Mouse (Mus musculus) testis, adult 2 months (tissue): ENCODE results near the gene Pdilt. TPM values are rescaled to one million over a fixed set of nuclear protein-coding genes. Genes with fewer than 3 reads are reported as not detected.

Experiments
- H3K27ac ChIP-seq: fragments of 200-500 bp; 2 replicates; pipeline ENCODE4 v1.5.1; 2012; ENCODE audit warnings: low read depth, low read length; ENCODE audit not compliant: control insufficient read depth, insufficient read depth
- H3K27me3 ChIP-seq: fragments of 200-500 bp; 2 replicates; pipeline ENCODE4 v1.6.1; 2012; ENCODE audit warnings: mild to moderate bottlenecking, low read length, moderate library complexity; ENCODE audit not compliant: control insufficient read depth, insufficient read depth
- H3K36me3 ChIP-seq: fragments of 200-500 bp; 2 replicates; pipeline ENCODE4 v1.6.1; 2012; ENCODE audit warnings: mild to moderate bottlenecking, low read length; ENCODE audit not compliant: control insufficient read depth, insufficient read depth
- H3K4me1 ChIP-seq: fragments of 200-500 bp; 2 replicates; pipeline ENCODE4 v1.6.1; 2012; ENCODE audit warnings: low read length; ENCODE audit not compliant: control insufficient read depth, insufficient read depth
- H3K4me3 ChIP-seq: fragments of 200-500 bp; 2 replicates; pipeline ENCODE4 v1.5.1; 2012; ENCODE audit warnings: low read depth, mild to moderate bottlenecking, low read length, moderate library complexity, mixed read lengths; ENCODE audit not compliant: control insufficient read depth
- CTCF ChIP-seq: fragments of 200-500 bp; IDR thresholded peaks from 2 replicates; pipeline ENCODE4 v1.5.1; 2012; ENCODE audit warnings: low read depth, mild to moderate bottlenecking, inconsistent platforms, low read length, moderate library complexity; ENCODE audit not compliant: control insufficient read depth, insufficient read depth, insufficient replicate concordance
- POLR2A ChIP-seq: fragments of 200-500 bp; IDR thresholded peaks from 2 replicates; pipeline ENCODE4 v1.6.1; 2012; ENCODE audit warnings: low read depth, mild to moderate bottlenecking, inconsistent platforms, low read length, moderate library complexity; ENCODE audit not compliant: control insufficient read depth
- polyA plus RNA-seq: library from polyadenylated mRNA; depleted of rRNA; stranded (reverse); fragments of >200 nt; gene quantifications from 2 replicates; pipeline ENCODE4 v1.2.3, GENCODE M21; 2012

The Pdilt gene
- polyA plus RNA-seq, 1 experiment = 155 TPM

DNA sequence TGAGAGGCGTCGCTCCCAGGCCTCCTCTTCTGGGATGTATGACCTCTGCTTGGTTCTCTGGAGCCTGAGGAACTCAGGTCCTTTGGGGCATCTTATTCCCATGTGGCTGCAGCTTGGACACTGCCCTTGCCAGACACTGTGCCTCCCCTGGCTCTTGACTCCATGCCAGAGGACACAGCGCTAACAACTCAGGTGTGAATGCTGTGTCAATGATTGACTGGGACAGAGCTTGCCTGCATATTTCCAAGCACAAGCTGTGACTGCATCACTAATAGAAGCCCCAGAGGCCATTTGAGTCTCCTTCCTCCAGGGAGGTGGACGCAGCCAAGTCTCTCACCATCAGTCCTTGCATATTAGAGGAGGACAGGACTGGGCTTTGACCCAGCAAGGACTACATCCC is 12.1 kb downstream of the Pdilt start:
- TF ChIP-seq CTCF = no peak
- TF ChIP-seq POLR2A = no peak
- no peak overlapping the region for H3K4me3 ChIP-seq
- H3K4me1 ChIP-seq = no peaks in the 10 kb centered on the region; the same call in 1 of the 2 replicates
- H3K27ac ChIP-seq = no peak overlapping the region
- no peaks in the 10 kb centered on the region for H3K27me3 ChIP-seq
- H3K36me3 ChIP-seq = no peaks in the 10 kb centered on the region

- no peak overlapping the region for H3K27ac ChIP-seq
- H3K4me1 ChIP-seq = no peaks in the 10 kb centered on the region
- no peaks in the 10 kb centered on the region for H3K36me3 ChIP-seq
- H3K27me3 ChIP-seq = no peaks in the 10 kb centered on the region
- no peak overlapping the region for H3K4me3 ChIP-seq
- TF ChIP-seq POLR2A (no peak), CTCF (no peak)
These were observed 33.1 kb downstream of the Pdilt start for GRCm38 (mm10) chr7:119490041-119490780.

DNA sequence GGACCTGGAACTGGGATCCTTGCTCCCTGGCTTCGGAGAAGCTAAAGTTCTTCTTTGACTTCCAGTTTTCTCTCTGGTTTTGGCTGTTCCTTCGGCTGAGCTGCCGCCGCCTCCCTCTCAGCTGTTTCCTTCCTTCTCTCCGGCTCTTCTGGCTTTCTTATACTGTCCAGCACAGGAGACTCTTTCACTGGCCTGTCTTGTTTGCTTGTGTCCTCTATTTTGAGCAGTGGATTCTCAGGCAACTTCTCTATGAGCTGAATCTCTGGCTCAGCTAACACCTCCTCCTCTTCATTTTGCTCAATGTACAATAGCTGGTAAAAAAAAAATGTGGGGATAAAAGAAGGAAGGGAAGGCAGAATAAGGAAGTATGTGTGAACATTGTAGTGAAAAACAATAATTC is 36.6 kb downstream of the Pdilt start:
- Histone ChIP-seq H3K27ac (no peak overlapping the region), H3K36me3 (no peaks in the 10 kb centered on the region), H3K27me3 (no peaks in the 10 kb centered on the region), H3K4me1 (no peaks in the 10 kb centered on the region), H3K4me3 (no peak overlapping the region)
- TF ChIP-seq POLR2A (no peak), CTCF (no peak)

- Histone ChIP-seq H3K4me3 (no peak overlapping the region), H3K27ac (no peak overlapping the region), H3K4me1 (no peaks in the 10 kb centered on the region), H3K27me3 (no peaks in the 10 kb centered on the region), H3K36me3 (no peaks in the 10 kb centered on the region)
- no peak for TF ChIP-seq CTCF
- no peak for TF ChIP-seq POLR2A
These were observed 39.1 kb downstream of the Pdilt start for GRCm38 (mm10) chr7:119484154-119484553.

GRCm38 (mm10) chr7:119479256-119479655 is 44.0 kb downstream of the Pdilt start, which contains the start of gene Umod:
Umod (minus strand) TSS chr7:119479282.
- Histone ChIP-seq H3K4me3 (no peak within 1 kb of the TSS), H3K4me1 (no peaks in the 10 kb centered on the region; the same call in 1 of the 2 replicates), H3K36me3 (no peaks in the 10 kb centered on the region), H3K27me3 (no peaks in the 10 kb centered on the region), H3K27ac (no peak within 1 kb of the TSS)
- no peak for TF ChIP-seq CTCF
- no peak for TF ChIP-seq POLR2A

DNA sequence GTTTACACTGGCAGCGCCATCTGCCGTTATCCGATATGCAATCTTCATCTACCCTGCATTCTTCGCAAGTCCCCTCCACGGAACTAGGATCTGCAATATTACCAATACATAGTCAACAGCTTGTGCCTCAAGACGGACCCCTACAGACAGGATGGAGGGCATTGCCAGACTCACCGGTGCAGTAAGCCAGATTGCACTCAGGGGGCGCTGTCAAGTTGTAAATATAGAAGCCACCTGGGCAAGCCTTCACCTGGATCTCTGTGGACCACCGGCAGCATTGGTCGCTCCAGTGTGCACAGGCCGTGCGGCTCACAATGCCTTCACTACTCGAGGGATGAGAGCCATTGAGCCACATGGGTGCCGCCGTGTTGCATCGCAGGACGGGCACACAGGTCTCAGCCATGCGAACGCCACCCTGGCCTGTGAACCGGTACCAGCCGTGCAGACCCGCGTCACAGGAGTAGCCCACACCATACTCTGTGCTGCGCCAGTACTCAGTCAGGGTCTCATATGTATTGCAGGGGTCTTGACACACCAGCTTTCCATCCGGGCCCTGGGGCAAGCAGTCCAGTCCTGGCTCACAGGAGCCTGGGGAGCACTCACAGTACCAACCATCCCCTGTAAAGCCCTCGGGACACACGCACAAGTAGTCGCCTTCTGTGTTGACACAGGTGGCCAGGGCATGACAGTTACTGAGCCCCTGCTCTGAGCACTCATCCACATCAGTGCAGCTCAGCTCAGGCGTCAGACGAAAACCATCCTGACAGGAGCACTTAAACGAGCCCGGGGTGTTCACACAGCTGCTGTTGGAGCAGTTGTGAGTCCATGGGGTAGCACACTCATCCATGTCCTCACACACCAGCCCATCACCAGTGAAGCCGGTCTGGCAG is 46.5 kb downstream of the Pdilt start:
- no peak overlapping the region for H3K27ac ChIP-seq
- H3K4me1 ChIP-seq = no peaks in the 10 kb centered on the region; the same call in 1 of the 2 replicates
- TF ChIP-seq CTCF = peak; percentile 24; the same call in 1 of the 2 replicates
- TF ChIP-seq POLR2A = no peak
- no peak overlapping the region for H3K4me3 ChIP-seq
- H3K36me3 ChIP-seq = no peaks in the 10 kb centered on the region
- no peaks in the 10 kb centered on the region for H3K27me3 ChIP-seq

GRCm38 (mm10) chr7:119459185-119459584 is 64.1 kb downstream of the Pdilt start, which contains the start of gene Gp2:
Gp2 (minus strand) TSS chr7:119459285.
- Histone ChIP-seq H3K27ac (no peak within 1 kb of the TSS), H3K36me3 (no peaks in the 10 kb centered on the region), H3K4me3 (no peak within 1 kb of the TSS), H3K27me3 (no peaks in the 10 kb centered on the region), H3K4me1 (no peaks in the 10 kb centered on the region)
- TF ChIP-seq POLR2A (no peak), CTCF (no peak)
